18 mouse cellular contexts compared by ENCODE assay signal in the genomic region with DNA sequence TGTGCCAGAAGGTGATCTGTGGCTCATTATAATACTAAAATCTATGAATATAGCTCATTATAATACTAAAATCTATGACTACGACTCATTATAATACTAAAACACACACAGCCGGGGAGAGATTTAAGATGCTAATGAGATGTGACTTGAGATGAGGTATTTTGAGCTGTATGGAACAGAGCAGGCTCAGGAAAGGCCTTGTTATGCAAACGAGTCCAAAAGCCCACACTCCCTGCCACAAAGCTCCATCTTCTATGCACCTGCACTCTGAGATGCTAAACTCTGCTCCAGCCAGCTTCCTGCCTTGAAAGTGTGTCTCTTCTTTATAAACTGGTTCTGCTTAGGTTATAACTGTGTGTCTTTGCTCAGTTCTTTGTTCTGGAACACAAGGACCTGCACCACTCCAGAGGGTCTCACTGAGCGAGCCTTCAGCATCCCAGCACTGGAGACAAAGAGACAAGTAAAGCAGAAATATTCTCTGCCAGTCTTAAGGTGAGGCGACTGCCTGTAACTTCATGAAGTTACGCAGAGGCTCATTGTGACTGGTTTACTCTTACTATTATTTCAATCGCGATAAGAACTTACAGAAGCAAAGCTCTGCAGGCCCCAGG.
A peak's percentile ranks its signal among the peaks of the same experiment; 100 is the strongest.
DNase-seq lines count a peak whose midpoint lies in the region; ATAC-seq lines count a peak whose summit lies in the region.
"Had no signal": no experiment of that assay in that cellular context is flagged by ENCODE, and none has a peak within 500 bp of the region (broad histone marks: within the 10 kb centered on the region; RNA-seq: fewer than 3 reads in every experiment).

No protein-coding gene starts in this region.

- no peak overlapping the region for H3K4me3 ChIP-seq in forebrain, embryonic 10.5 days
- no peak overlapping the region for H3K4me3 ChIP-seq in midbrain, embryonic 12.5 days
- H3K4me3 ChIP-seq: hindbrain, embryonic 15.5 days; layer of hippocampus, adult 2 months had no signal

- no peaks in the 10 kb centered on the region; the same call in 1 of the 2 replicates for H3K9me3 ChIP-seq in forebrain, embryonic 10.5 days
- H3K9me3 ChIP-seq in midbrain, embryonic 12.5 days = 0 out of 2 replicates have a peak, but pooled peaks cover under 1% of the 10 kb centered on the region
- H3K9me3 ChIP-seq: hindbrain, embryonic 15.5 days had no signal

- no peak overlapping the region for H3K4me2 ChIP-seq in midbrain, embryonic 12.5 days (replicated peaks)
- H3K4me2 ChIP-seq: heart, embryonic 11.5 days; hindbrain, embryonic 15.5 days; lung, embryonic 14.5 days had no signal

- ATAC-seq in midbrain, embryonic 12.5 days (ENCODE audit: low FRiP score, low read depth) = peak; percentile 80; the same call in 1 of the 2 replicates

- 52% methylated on average over 8 of the region's 8 CpGs for WGBS in forebrain, embryonic 10.5 days
- 41% methylated on average over 8 of the region's 8 CpGs for WGBS in midbrain, embryonic 12.5 days

- peak; percentile 41 for DNase-seq in retina, postnatal 1 day
- DNase-seq in retina, embryonic 14.5 days (ENCODE audit: low spot score) = no peak
- DNase-seq in forebrain, embryonic 10.5 days (ENCODE audit: extremely low spot score, low spot score) = no peak
- DNase-seq in urinary bladder, postnatal 36 days (ENCODE audit: low spot score in 2 of 2) = no peak
- DNase-seq in urinary bladder, postnatal 25 days (ENCODE audit: low spot score) = no peak
- no peak for DNase-seq in heart, adult 9 months (ENCODE audit: low spot score in 2 of 2)
- DNase-seq: adrenal gland, postnatal 10 days; cerebellum, postnatal 25 days; gastrocnemius, postnatal 14 days; kidney, adult 8-10 months; lung, embryonic 14.5 days; spleen, adult 18-20 months had no signal

- H3K36me3 ChIP-seq in forebrain, embryonic 10.5 days (replicated peaks) = no peaks in the 10 kb centered on the region
- no peaks in the 10 kb centered on the region for H3K36me3 ChIP-seq in midbrain, embryonic 12.5 days
- H3K36me3 ChIP-seq: hindbrain, embryonic 15.5 days had no signal

- peaks cover 11% of the 10 kb centered on the region for H3K4me1 ChIP-seq in forebrain, embryonic 10.5 days
- H3K4me1 ChIP-seq in midbrain, embryonic 12.5 days = peaks cover 11% of the 10 kb centered on the region

- H3K27me3 ChIP-seq in forebrain, embryonic 10.5 days (ENCODE audit: poor library complexity, severe bottlenecking) = no peaks in the 10 kb centered on the region
- H3K27me3 ChIP-seq in midbrain, embryonic 12.5 days = no peaks in the 10 kb centered on the region
- H3K27me3 ChIP-seq: CH12.LX; hindbrain, embryonic 15.5 days had no signal

- no peak overlapping the region for H3K9ac ChIP-seq in midbrain, embryonic 12.5 days (replicated peaks)
- H3K9ac ChIP-seq: hindbrain, embryonic 15.5 days; lung, embryonic 14.5 days had no signal

- peak overlapping the region; percentile 62; the same call in 1 of the 2 replicates for H3K27ac ChIP-seq in forebrain, embryonic 10.5 days
- peak overlapping the region; percentile 46 for H3K27ac ChIP-seq in midbrain, embryonic 12.5 days (replicated peaks)
- H3K27ac ChIP-seq: hindbrain, embryonic 15.5 days; layer of hippocampus, adult 2 months; stomach, postnatal 0 days had no signal
